Mouse (Mus musculus) heart, embryonic 13.5 days (tissue): ENCODE measurements around the gene Cdc14a. TPM values are rescaled to one million over a fixed set of nuclear protein-coding genes. Genes with fewer than 3 reads are reported as not detected.

Experiments
- ATAC-seq: fragments of 200-750 bp; cut with Nextera tagmentation; 2 replicates; pipeline ENCODE4 v1.8.0; 2017; ENCODE audit warnings: moderate TSS enrichment; ENCODE audit not compliant: insufficient number of reproducible peaks, low FRiP score, low TSS enrichment; ENCODE audit errors: extremely low read depth
- H3K27ac ChIP-seq: fragments of 300-500 bp; sonication (generic); replicated peaks from 2 replicates; pipeline ENCODE4 v1.5.1; 2015; ENCODE audit warnings: moderate library complexity, mild to moderate bottlenecking, inconsistent platforms
- H3K27me3 ChIP-seq: fragments of 300-500 bp; sonication (generic); replicated peaks from 2 replicates; pipeline ENCODE4 v1.6.1; 2015; ENCODE audit warnings: mild to moderate bottlenecking, inconsistent platforms
- H3K36me3 ChIP-seq: fragments of 300-500 bp; sonication (generic); 2 replicates; pipeline ENCODE4 v1.6.1; 2015; ENCODE audit warnings: mild to moderate bottlenecking, inconsistent platforms
- H3K4me1 ChIP-seq: fragments of 300-500 bp; sonication (generic); 2 replicates; pipeline ENCODE4 v1.6.1; 2015; ENCODE audit warnings: inconsistent platforms
- H3K4me2 ChIP-seq: fragments of 300-500 bp; sonication (generic); 2 replicates; pipeline ENCODE4 v1.6.1; 2015; ENCODE audit warnings: inconsistent platforms, mild to moderate bottlenecking, moderate library complexity
- H3K4me3 ChIP-seq: fragments of 300-500 bp; sonication (generic); 2 replicates; pipeline ENCODE4 v1.5.1; 2015; ENCODE audit warnings: moderate library complexity, mild to moderate bottlenecking, inconsistent platforms
- H3K9ac ChIP-seq: fragments of 300-500 bp; sonication (generic); 2 replicates; pipeline ENCODE4 v1.6.1; 2015; ENCODE audit warnings: inconsistent platforms, mild to moderate bottlenecking, moderate library complexity
- H3K9me3 ChIP-seq: fragments of 300-500 bp; sonication (generic); 2 replicates; pipeline ENCODE4 v1.6.1; 2016; ENCODE audit warnings: inconsistent platforms
- WGBS: fragments of 180-500 bp; shearing (Covaris S2); methylation state at CpG from one replicate; pipeline ENCODE4 v1.1.7; 2015; ENCODE audit warnings: mixed read lengths; 5-methylcytosine and 5-hydroxymethylcytosine counted together
- polyA plus RNA-seq: library from polyadenylated mRNA; unstranded; fragments of >200 nt; fragmentation: Nextera tagmentation; extraction: Ambion mirVana; gene quantifications from 2 replicates; pipeline ENCODE4 v1.2.1, GENCODE M21; 2015

Cdc14a gene
- polyA plus RNA-seq, result 3.6 and 3.9 TPM in 2 replicates

- Histone ChIP-seq H3K9me3 (no peaks in the 10 kb centered on the region), H3K36me3 (peaks cover 7% of the 10 kb centered on the region; the same call in 1 of the 2 replicates), H3K9ac (peak within 1 kb of the TSS; percentile 94), H3K4me2 (peak within 1 kb of the TSS; percentile 97), H3K27me3 (no peaks in the 10 kb centered on the region), H3K4me3 (peak within 1 kb of the TSS; percentile 98), H3K27ac (peak within 1 kb of the TSS; percentile 87), H3K4me1 (peaks cover 26% of the 10 kb centered on the region)
- under 1% methylated on average over 63 of the region's 64 CpGs for WGBS
- ATAC-seq, result peak; percentile 82
Measured at GRCm38 (mm10) chr3:116423353-116424159, at the start of gene Cdc14a. Cdc14a (minus strand) TSS chr3:116424032.

DNA sequence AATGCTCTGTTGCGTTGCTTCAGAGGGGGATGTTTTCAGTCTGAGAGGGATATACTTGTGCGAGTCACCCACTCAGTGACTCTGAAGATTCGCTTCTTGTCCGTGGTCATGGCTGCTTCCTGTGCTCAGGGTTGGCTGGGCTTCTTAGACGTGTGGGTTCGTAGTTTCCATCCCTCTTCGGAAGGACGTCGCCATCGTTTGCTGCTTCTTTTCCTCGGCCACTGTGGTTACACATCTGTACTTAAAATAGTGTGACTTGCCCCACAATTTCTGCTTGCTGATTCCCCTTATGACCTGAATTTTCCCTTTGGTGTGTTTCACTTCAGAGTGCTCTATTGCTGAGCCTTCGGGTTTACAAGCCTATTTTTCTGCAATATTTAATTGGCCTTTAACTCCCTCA is 41.9 kb upstream of the Cdc14a start:
- WGBS, result 85% methylated on average over 12 of the region's 12 CpGs

GRCm38 (mm10) chr3:116464318-116464717 is 40.5 kb upstream of the Cdc14a start:
- no peaks in the 10 kb centered on the region for H3K36me3 ChIP-seq
- WGBS, result 63% methylated on average over 2 of the region's 2 CpGs
- no peaks in the 10 kb centered on the region for H3K9me3 ChIP-seq
- no peaks in the 10 kb centered on the region for H3K4me1 ChIP-seq
- H3K4me2 ChIP-seq, result no peak overlapping the region
- H3K4me3 ChIP-seq, result no peak overlapping the region
- ATAC-seq, result no peak
- no peak overlapping the region for H3K9ac ChIP-seq
- no peak overlapping the region for H3K27ac ChIP-seq
- H3K27me3 ChIP-seq, result no peaks in the 10 kb centered on the region

More for the DNA sequence above, 41.9 kb upstream of the Cdc14a start:
- Histone ChIP-seq H3K9ac (no peak overlapping the region), H3K4me3 (no peak overlapping the region), H3K9me3 (no peaks in the 10 kb centered on the region), H3K27ac (no peak overlapping the region), H3K4me2 (no peak overlapping the region), H3K4me1 (no peaks in the 10 kb centered on the region), H3K36me3 (no peaks in the 10 kb centered on the region), H3K27me3 (no peaks in the 10 kb centered on the region)
- ATAC-seq, result no peak

DNA sequence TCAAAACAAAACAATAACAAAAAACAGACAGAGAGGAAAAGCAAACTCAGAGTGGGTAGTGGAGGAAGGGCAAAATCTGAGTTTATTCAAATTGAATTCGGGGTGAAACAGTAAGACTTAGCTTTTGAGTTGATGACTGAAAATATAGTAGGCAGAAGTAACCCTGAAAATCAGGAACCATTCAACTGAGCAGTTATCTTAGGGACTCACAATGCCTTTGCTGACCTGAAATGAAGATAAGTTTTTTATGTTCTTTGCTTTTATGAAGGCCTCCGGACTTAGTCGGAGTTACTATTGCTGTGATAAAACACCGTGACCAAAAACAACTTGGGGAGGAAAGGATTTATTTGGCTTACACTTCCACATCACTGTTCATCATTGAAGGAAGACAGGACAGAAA is 37.2 kb upstream of the Cdc14a start:
- 61% methylated on average over 4 of the region's 4 CpGs for WGBS
- H3K36me3 ChIP-seq, result no peaks in the 10 kb centered on the region
- no peak for ATAC-seq

GRCm38 (mm10) chr3:116454529-116454928 is 30.7 kb upstream of the Cdc14a start:
- Histone ChIP-seq H3K9ac (no peak overlapping the region), H3K27ac (no peak overlapping the region), H3K4me2 (no peak overlapping the region), H3K4me3 (no peak overlapping the region), H3K36me3 (no peaks in the 10 kb centered on the region), H3K27me3 (no peaks in the 10 kb centered on the region), H3K4me1 (no peaks in the 10 kb centered on the region), H3K9me3 (peaks cover 19% of the 10 kb centered on the region)
- 16% methylated on average over 1 of the region's 1 CpGs for WGBS
- ATAC-seq, result no peak

More for the DNA sequence above, 37.2 kb upstream of the Cdc14a start:
- H3K27ac ChIP-seq, result no peak overlapping the region
- H3K9ac ChIP-seq, result no peak overlapping the region
- H3K27me3 ChIP-seq, result no peaks in the 10 kb centered on the region
- H3K4me3 ChIP-seq, result no peak overlapping the region
- no peak overlapping the region for H3K4me2 ChIP-seq
- H3K4me1 ChIP-seq, result no peaks in the 10 kb centered on the region
- H3K9me3 ChIP-seq, result peaks cover 6% of the 10 kb centered on the region

DNA sequence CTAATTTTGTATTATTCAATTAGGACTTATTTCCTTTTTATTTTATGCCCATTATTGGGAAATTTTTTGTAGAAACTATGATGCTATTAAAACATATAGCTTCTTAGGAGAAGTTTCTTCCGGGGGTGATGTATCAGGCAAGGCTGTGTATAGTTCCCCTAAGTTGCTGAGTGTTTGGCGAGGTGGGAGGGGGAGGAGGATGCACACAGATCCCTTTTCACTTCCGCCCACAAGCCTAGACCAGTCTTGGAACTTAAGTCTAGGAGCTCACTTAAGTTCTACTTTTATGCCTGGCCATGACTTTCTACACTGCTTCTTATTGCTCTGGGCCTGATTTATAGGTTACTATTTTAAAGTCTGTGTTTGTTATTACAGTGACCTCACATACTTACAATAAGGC is 26.9 kb upstream of the Cdc14a start:
- Histone ChIP-seq H3K27ac (no peak overlapping the region), H3K36me3 (no peaks in the 10 kb centered on the region), H3K4me2 (no peak overlapping the region), H3K9ac (no peak overlapping the region), H3K27me3 (no peaks in the 10 kb centered on the region), H3K9me3 (peaks cover 13% of the 10 kb centered on the region; the same call in 1 of the 2 replicates), H3K4me1 (no peaks in the 10 kb centered on the region), H3K4me3 (no peak overlapping the region)
- no peak for ATAC-seq
- WGBS, result 73% methylated on average over 3 of the region's 3 CpGs

GRCm38 (mm10) chr3:116444327-116444726 is 20.5 kb upstream of the Cdc14a start:
- Histone ChIP-seq H3K27ac (no peak overlapping the region), H3K4me2 (no peak overlapping the region), H3K27me3 (no peaks in the 10 kb centered on the region), H3K4me1 (no peaks in the 10 kb centered on the region), H3K36me3 (no peaks in the 10 kb centered on the region), H3K9me3 (no peaks in the 10 kb centered on the region), H3K4me3 (no peak overlapping the region), H3K9ac (no peak overlapping the region)
- WGBS, result 77% methylated on average over 9 of the region's 9 CpGs
- no peak for ATAC-seq

GRCm38 (mm10) chr3:116442788-116443187 is 19.0 kb upstream of the Cdc14a start:
- Histone ChIP-seq H3K36me3 (no peaks in the 10 kb centered on the region), H3K9ac (no peak overlapping the region), H3K9me3 (no peaks in the 10 kb centered on the region), H3K4me1 (no peaks in the 10 kb centered on the region), H3K4me3 (no peak overlapping the region), H3K27ac (no peak overlapping the region), H3K27me3 (no peaks in the 10 kb centered on the region), H3K4me2 (no peak overlapping the region)
- 69% methylated on average over 1 of the region's 1 CpGs for WGBS
- ATAC-seq, result no peak

- Histone ChIP-seq H3K9me3 (no peaks in the 10 kb centered on the region), H3K4me1 (no peaks in the 10 kb centered on the region), H3K27ac (no peak overlapping the region), H3K4me2 (no peak overlapping the region), H3K9ac (no peak overlapping the region), H3K4me3 (no peak overlapping the region), H3K27me3 (no peaks in the 10 kb centered on the region), H3K36me3 (no peaks in the 10 kb centered on the region)
- no peak for ATAC-seq
- WGBS, result 85% methylated on average over 15 of the region's 15 CpGs
Measured at GRCm38 (mm10) chr3:116441518-116442205, 17.8 kb upstream of the Cdc14a start.

GRCm38 (mm10) chr3:116440066-116440997 is 16.5 kb upstream of the Cdc14a start:
- no peak overlapping the region for H3K27ac ChIP-seq
- H3K36me3 ChIP-seq, result no peaks in the 10 kb centered on the region
- WGBS, result 57% methylated on average over 8 of the region's 8 CpGs
- no peak for ATAC-seq
- no peaks in the 10 kb centered on the region for H3K9me3 ChIP-seq
- no peak overlapping the region for H3K9ac ChIP-seq
- H3K4me3 ChIP-seq, result no peak overlapping the region
- H3K4me2 ChIP-seq, result no peak overlapping the region
- H3K4me1 ChIP-seq, result no peaks in the 10 kb centered on the region
- H3K27me3 ChIP-seq, result no peaks in the 10 kb centered on the region
